Mouse (Mus musculus): ENCODE measurements around the gene Svbp.
A peak's percentile ranks its signal among the peaks of the same experiment; 100 is the strongest.

Gene Svbp

GRCm38 (mm10) chr4:119191273-119191672 is 3.8 kb upstream of the Svbp start:
- DNase-seq, result no peak

GRCm38 (mm10) chr4:119192757-119193156 is 2.3 kb upstream of the Svbp start:
- DNase-seq, result no peak

- no peak for DNase-seq
These were observed 645 bp downstream of the Svbp start for GRCm38 (mm10) chr4:119195582-119196320.

- no peak for DNase-seq
These were observed 3.0 kb downstream of the Svbp start for GRCm38 (mm10) chr4:119198105-119198504.

GRCm38 (mm10) chr4:119204672-119205071 is 9.6 kb downstream of the Svbp start:
- DNase-seq, result peak; percentile 86

GRCm38 (mm10) chr4:119216667-119217066 is 21.6 kb downstream of the Svbp start:
- DNase-seq, result no peak

- peak; percentile 24 for DNase-seq
These were observed 23.1 kb downstream of the Svbp start, which contains the start of gene Tmem269 for GRCm38 (mm10) chr4:119218169-119218568. TSS of gene Tmem269 (minus strand) at chr4:119218217.

- DNase-seq, result peak; percentile 52
These were observed 28.6 kb downstream of the Svbp start for GRCm38 (mm10) chr4:119223696-119224095.

- no peak for DNase-seq
These were observed 29.4 kb downstream of the Svbp start for GRCm38 (mm10) chr4:119224534-119224933.

- no peak for DNase-seq
These were observed 30.6 kb downstream of the Svbp start for GRCm38 (mm10) chr4:119225719-119226118.

- peak; percentile 39 for DNase-seq
These were observed 31.6 kb downstream of the Svbp start for GRCm38 (mm10) chr4:119226751-119227150.

GRCm38 (mm10) chr4:119232410-119233255 is 37.5 kb downstream of the Svbp start, which contains the start of the genes AU022252 and P3h1:
TSS of gene AU022252 (minus strand) at chr4:119232712.
TSS of gene P3h1 (plus strand) at chr4:119232915.
- peak; percentile 99 for DNase-seq

- peak; percentile 46 for DNase-seq
These were observed 38.3 kb downstream of the Svbp start for GRCm38 (mm10) chr4:119233256-119233901.

- no peak for DNase-seq
These were observed 39.2 kb downstream of the Svbp start for GRCm38 (mm10) chr4:119234348-119234747.

- DNase-seq, result no peak
These were observed 43.6 kb downstream of the Svbp start for GRCm38 (mm10) chr4:119238661-119239060.

- no peak for DNase-seq
These were observed 44.1 kb downstream of the Svbp start for GRCm38 (mm10) chr4:119239181-119239682.

GRCm38 (mm10) chr4:119241664-119242063 is 46.6 kb downstream of the Svbp start:
- no peak for DNase-seq

- no peak for DNase-seq
These were observed 47.5 kb downstream of the Svbp start for GRCm38 (mm10) chr4:119242571-119242970.

GRCm38 (mm10) chr4:119244468-119245240 is 49.5 kb downstream of the Svbp start:
- DNase-seq, result no peak

- no peak for DNase-seq
These were observed 50.5 kb downstream of the Svbp start for GRCm38 (mm10) chr4:119245556-119245955.

GRCm38 (mm10) chr4:119245961-119246360 is 50.9 kb downstream of the Svbp start:
- no peak for DNase-seq

GRCm38 (mm10) chr4:119246688-119247225 is 51.7 kb downstream of the Svbp start:
- DNase-seq, result no peak

Measured in liver (tissue).